Mouse (Mus musculus) MEL (cell line): ENCODE data around the gene Slamf8.

Experiments
- BHLHE40 ChIP-seq: IDR thresholded peaks from 2 replicates; pipeline ENCODE4 v1.6.1; 2012; ENCODE audit warnings: low read depth, mild to moderate bottlenecking, inconsistent platforms, low read length, improper control_type of control experiment, borderline replicate concordance
- CTCF ChIP-seq, 3 experiments: IDR thresholded peaks in 2 of 3; conservative IDR thresholded peaks in 1 of 3; 2 replicates each; pipeline ENCODE4 v1.5.1; 2011 to 2012; ENCODE audit warnings: low read length in 3 of 3, low read depth in 2 of 3, mild to moderate bottlenecking in 2 of 3, improper control_type of control experiment in 1 of 3, inconsistent platforms in 1 of 3, mixed read lengths in 1 of 3, moderate library complexity in 1 of 3; ENCODE audit not compliant: control insufficient read depth in 1 of 3, insufficient read depth in 1 of 3, poor library complexity in 1 of 3, severe bottlenecking in 1 of 3
- EP300 ChIP-seq, 2 experiments: IDR thresholded peaks; 2 replicates each; pipeline ENCODE4 v1.6.1; 2011; ENCODE audit warnings: improper control_type of control experiment in 2 of 2, low read length in 2 of 2, low read depth in 1 of 2, mild to moderate bottlenecking in 1 of 2
- MAX ChIP-seq: IDR thresholded peaks from 2 replicates; pipeline ENCODE4 v1.6.1; 2011; ENCODE audit warnings: low read length, improper control_type of control experiment
- POLR2AphosphoS5 ChIP-seq: IDR thresholded peaks from 2 replicates; pipeline ENCODE4 v1.6.1; 2012; ENCODE audit warnings: low read depth, borderline replicate concordance, mild to moderate bottlenecking, inconsistent platforms, low read length, moderate library complexity, mixed read lengths
- TCF12 ChIP-seq: IDR thresholded peaks from 2 replicates; pipeline ENCODE4 v1.6.1; 2014; ENCODE audit warnings: low read depth, mild to moderate bottlenecking, inconsistent platforms, low read length, improper control_type of control experiment, moderate library complexity
- UBTF ChIP-seq: IDR thresholded peaks from 2 replicates; pipeline ENCODE4 v1.6.1; 2012; ENCODE audit warnings: low read depth, mild to moderate bottlenecking, inconsistent platforms, low read length, improper control_type of control experiment, moderate library complexity, borderline replicate concordance; ENCODE audit not compliant: insufficient read depth
- ZNF384 ChIP-seq: IDR thresholded peaks from 2 replicates; pipeline ENCODE4 v1.6.1; 2012; ENCODE audit warnings: low read depth, mild to moderate bottlenecking, inconsistent platforms, low read length, improper control_type of control experiment

- TF ChIP-seq EP300 (IDR thresholded peaks at IDR 0.05; ENCODE audit: low read depth in 1 of 2, low read length in 2 of 2), result no peak
- no peak for TF ChIP-seq POLR2AphosphoS5
- no peak for TF ChIP-seq CTCF (IDR thresholded peaks at IDR 0.05 in 2 of 3, conservative IDR thresholded peaks at IDR 0.05 in 1 of 3; ENCODE audit: control insufficient read depth in 1 of 3, insufficient read depth in 1 of 3, low read depth in 2 of 3, low read length in 3 of 3, poor library complexity in 1 of 3, severe bottlenecking in 1 of 3)
- TF ChIP-seq UBTF, result no peak
- TF ChIP-seq TCF12, result no peak
- no peak for TF ChIP-seq ZNF384
- no peak for TF ChIP-seq BHLHE40
- TF ChIP-seq MAX, result no peak
Measured at GRCm38 (mm10) chr1:172623599-172623998, 33.2 kb upstream of the Slamf8 start.
